Mouse (Mus musculus): Measurements from ENCODE around the gene Creb3l1.

Creb3l1 gene

GRCm38 (mm10) chr2:91944170-91944950 is 79.9 kb downstream of the Creb3l1 start:
- DNase-seq (ENCODE audit: low spot score), result peak; percentile 64

GRCm38 (mm10) chr2:91942356-91942755 is 81.9 kb downstream of the Creb3l1 start:
- no peak for DNase-seq (ENCODE audit: low spot score)

- no peak for DNase-seq (ENCODE audit: low spot score)
Measured at GRCm38 (mm10) chr2:91939303-91939935, 84.9 kb downstream of the Creb3l1 start.

- DNase-seq (ENCODE audit: low spot score), result no peak
Measured at GRCm38 (mm10) chr2:91936154-91936553, 88.1 kb downstream of the Creb3l1 start.

GRCm38 (mm10) chr2:91934826-91935525 is 89.3 kb downstream of the Creb3l1 start:
- no peak for DNase-seq (ENCODE audit: low spot score)

GRCm38 (mm10) chr2:91934016-91934415 is 90.3 kb downstream of the Creb3l1 start:
- DNase-seq (ENCODE audit: low spot score), result no peak

- DNase-seq (ENCODE audit: low spot score), result no peak
Measured at GRCm38 (mm10) chr2:91933471-91933870, 90.8 kb downstream of the Creb3l1 start.

GRCm38 (mm10) chr2:91932737-91933350 is 91.5 kb downstream of the Creb3l1 start:
- DNase-seq (ENCODE audit: low spot score), result no peak
